Mouse (Mus musculus) thymus, postnatal 0 days (tissue): ENCODE measurements around the gene Ajap1. TPM values are rescaled to one million over a fixed set of nuclear protein-coding genes. Genes with fewer than 3 reads are reported as not detected.

Source experiments
- DNase-seq: peaks from one replicate; pipeline ENCODE4 v3.0.0-alpha.2; 2015; ENCODE audit warnings: low spot score
- polyA plus RNA-seq: library from polyadenylated mRNA; unstranded; fragments of >200 nt; fragmentation: Nextera tagmentation; extraction: Ambion mirVana; gene quantifications from 2 replicates; pipeline ENCODE4 v1.2.1, GENCODE M21; 2015

Ajap1 gene
- polyA plus RNA-seq, 1 experiment from 2014 or later: 1.6 TPM

DNA sequence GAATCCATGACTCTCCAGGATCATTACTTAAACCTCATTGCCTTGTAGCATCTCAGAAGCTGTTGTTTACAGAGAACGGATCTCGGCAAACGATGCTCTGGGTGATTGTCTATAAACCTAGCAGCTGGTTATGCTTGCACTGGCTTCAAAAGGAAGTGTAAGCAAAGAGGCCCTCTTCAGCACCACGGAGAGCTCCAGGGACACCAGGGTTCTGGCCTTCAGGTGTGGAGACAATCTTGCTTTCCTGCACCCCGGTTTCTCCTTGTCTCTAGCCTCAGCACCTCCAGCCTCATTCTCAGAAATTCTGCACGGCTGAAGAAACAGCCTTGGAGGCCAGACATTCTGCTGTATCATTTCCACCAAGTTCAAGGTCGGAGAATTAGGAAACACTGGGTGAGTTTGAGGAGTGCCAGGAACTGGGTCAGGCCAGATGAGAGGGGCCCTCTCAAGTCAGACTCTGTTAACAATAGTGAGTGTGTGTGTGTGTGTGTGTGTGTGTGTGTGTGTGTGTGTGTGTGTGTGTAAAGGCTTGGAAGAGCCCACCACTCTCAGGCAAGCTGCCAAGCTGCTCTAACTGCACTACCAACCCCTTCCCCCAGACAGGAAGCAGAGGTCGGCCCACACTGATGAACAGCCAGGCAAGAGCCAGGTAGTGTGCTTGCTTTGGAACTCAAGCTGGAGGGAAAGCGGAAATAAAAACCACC lies 124.9 kb downstream of the Ajap1 start:
- DNase-seq: no peak

DNA sequence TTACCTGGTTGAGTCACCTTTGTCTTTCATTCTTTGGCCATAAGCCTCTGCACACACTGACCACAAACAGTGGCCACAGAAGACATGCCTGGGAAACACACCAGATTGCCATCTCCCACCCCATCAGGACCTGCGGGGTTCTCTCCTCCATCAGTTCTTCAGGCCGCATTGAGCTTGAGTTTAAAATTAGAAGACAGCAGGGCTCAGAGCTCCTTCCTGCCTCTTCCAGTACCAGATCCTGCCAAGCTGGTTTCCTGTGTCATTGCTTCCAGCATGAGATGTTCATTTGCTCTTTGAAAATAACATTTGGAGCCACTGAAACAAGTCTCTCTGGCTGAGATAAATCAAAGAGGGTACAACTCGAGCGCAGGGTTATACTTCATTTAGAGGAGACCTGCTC lies 126.4 kb downstream of the Ajap1 start:
- DNase-seq: no peak

DNA sequence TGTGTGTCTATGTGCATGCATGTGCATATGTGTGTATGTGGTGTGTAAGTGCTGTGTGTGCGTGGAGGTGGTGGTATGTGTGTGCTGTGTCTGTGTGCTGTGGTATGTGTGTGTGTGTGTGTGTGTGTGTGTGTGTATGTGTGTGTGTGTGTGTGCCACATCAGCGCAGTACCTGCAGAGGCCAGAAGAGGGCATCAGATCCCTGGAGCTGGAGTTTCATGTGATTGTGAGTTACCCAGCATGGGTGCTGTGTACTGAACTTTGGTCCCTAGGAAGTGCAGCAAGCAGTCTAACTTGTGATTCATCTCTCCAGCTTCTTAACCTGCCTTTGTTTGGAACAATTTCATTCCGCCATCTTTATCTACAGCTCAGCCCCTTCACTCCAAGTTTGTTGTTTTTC lies 137.6 kb downstream of the Ajap1 start:
- no peak for DNase-seq

DNA sequence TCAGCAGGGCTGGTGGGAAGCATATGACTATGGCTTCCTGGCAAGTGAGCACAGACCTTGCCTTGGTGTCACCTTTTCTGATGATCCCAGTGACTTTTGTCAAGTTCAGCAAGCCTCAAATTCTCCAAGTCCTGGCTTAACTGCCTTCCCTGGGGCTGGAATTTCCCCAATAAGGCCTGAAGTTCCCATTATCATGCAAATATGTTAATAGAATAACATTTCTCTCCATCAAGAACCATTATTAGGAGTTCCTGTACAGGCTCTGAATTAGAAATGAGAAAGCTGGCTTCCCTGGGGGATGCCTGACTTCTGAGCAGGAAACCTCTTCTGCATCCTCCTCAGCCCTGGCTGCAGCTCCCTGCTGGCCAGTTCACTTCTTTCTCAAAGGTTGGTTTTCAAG lies 141.7 kb downstream of the Ajap1 start:
- DNase-seq: no peak

DNA sequence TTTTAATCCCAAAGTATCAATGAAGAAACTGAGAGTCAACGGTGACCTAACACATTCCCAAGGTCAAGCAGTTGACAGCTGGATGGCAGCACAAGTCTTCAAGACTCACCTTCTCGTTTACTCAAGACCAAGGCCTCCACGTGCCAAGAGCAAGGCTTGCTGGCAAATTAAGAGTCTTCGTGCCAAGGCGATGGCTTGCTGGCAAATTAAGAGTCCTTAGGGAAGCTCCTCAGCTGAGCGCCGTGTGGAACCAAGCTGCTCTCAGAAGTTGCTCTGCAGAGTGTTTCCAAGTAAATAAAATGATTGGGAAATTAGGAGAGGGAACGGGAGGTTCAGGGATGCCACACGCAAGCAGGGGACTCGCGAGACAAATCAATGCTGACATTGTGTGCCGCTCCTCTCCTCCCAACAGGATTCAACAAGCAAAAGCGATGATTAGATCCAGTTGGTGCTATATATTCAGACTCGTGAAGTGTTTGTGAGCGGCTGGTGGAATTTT lies 147.3 kb downstream of the Ajap1 start:
- no peak for DNase-seq

DNA sequence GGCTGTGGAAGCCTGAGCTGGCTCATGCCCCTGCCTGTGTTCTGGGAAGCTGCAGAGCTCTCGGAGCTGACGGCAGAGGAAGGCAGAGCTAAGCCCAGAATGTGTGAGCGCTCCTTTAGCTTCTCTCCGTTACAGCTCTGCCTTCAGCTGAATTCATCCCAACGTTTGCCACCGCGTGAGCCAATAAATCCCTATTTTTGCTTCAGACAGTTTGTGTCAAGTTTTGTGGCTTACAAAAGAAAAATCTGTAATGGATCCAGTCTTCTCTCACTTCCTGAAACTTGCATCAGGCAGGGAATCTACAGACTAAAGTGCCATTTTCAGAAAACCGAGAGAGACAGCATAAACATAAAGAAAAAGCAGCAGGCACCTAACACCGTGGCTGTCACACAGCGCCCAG lies 154.8 kb downstream of the Ajap1 start:
- DNase-seq: no peak
